Mouse (Mus musculus) ES-E14 (cell line): ENCODE results near the gene 2210011C24Rik. TPM values are rescaled to one million over a fixed set of nuclear protein-coding genes. Genes with fewer than 3 reads are reported as not detected.
A peak's percentile ranks its signal among the peaks of the same experiment; 100 is the strongest.

Experiments used
- DNase-seq: peaks from one replicate; pipeline ENCODE4 v3.0.0-alpha.2; 2013; ENCODE audit warnings: low read depth, low spot score
- H3K27ac ChIP-seq: 2 replicates; pipeline ENCODE4 v1.5.1; 2012; ENCODE audit warnings: low read depth, mild to moderate bottlenecking, low read length, moderate library complexity, mixed read lengths; ENCODE audit not compliant: poor library complexity, insufficient read depth, severe bottlenecking
- H3K36me3 ChIP-seq: 2 replicates; pipeline ENCODE4 v1.6.1; 2012; ENCODE audit warnings: mild to moderate bottlenecking, low read length, moderate library complexity, mixed read lengths; ENCODE audit not compliant: control insufficient read depth, poor library complexity, insufficient read depth, severe bottlenecking
- H3K4me1 ChIP-seq, 2 experiments: fragments of 150-350 bp in 1 of 2; sonication (generic) in 1 of 2; 2 replicates each; pipeline ENCODE4 v1.6.1; 2012; ENCODE audit warnings: low read length in 2 of 2, mild to moderate bottlenecking in 1 of 2, mixed read lengths in 1 of 2; ENCODE audit not compliant: control insufficient read depth in 2 of 2, insufficient read depth in 2 of 2, poor library complexity in 1 of 2
- H3K4me3 ChIP-seq, 2 experiments: fragments of 150-350 bp in 1 of 2; sonication (generic) in 1 of 2; 2 replicates each; pipeline ENCODE4 v1.5.1; 2012; ENCODE audit warnings: low read length in 2 of 2, low read depth in 1 of 2, mild to moderate bottlenecking in 1 of 2, mixed read lengths in 1 of 2; ENCODE audit not compliant: insufficient read depth in 1 of 2, poor library complexity in 1 of 2, severe bottlenecking in 1 of 2
- H3K9ac ChIP-seq: 2 replicates; pipeline ENCODE4 v1.6.1; 2012; ENCODE audit warnings: low read depth, mild to moderate bottlenecking, low read length, mixed read lengths; ENCODE audit not compliant: poor library complexity, insufficient read depth, severe bottlenecking
- H3K9me3 ChIP-seq: fragments of 150-350 bp; sonication (generic); 2 replicates; pipeline ENCODE4 v1.6.1; 2012; ENCODE audit warnings: low read depth, mild to moderate bottlenecking, low read length; ENCODE audit not compliant: control insufficient read depth, insufficient read depth
- CHD2 ChIP-seq: IDR thresholded peaks from 2 replicates; pipeline ENCODE4 v1.6.1; 2014; ENCODE audit warnings: mild to moderate bottlenecking, low read depth, low read length, inconsistent platforms
- HCFC1 ChIP-seq: IDR thresholded peaks from 2 replicates; pipeline ENCODE4 v1.6.1; 2012; ENCODE audit warnings: low read length, inconsistent platforms, borderline replicate concordance; ENCODE audit not compliant: insufficient read depth
- MAFK ChIP-seq: IDR thresholded peaks from 2 replicates; pipeline ENCODE4 v1.6.1; 2014; ENCODE audit warnings: mild to moderate bottlenecking, low read depth, low read length, inconsistent platforms; ENCODE audit not compliant: insufficient read depth
- ZC3H11A ChIP-seq: IDR thresholded peaks from 2 replicates; pipeline ENCODE4 v1.6.1; 2012; ENCODE audit warnings: low read depth, mild to moderate bottlenecking, inconsistent platforms, low read length, borderline replicate concordance
- ZNF384 ChIP-seq: IDR thresholded peaks from 2 replicates; pipeline ENCODE4 v1.6.1; 2012; ENCODE audit warnings: low read depth, low read length, inconsistent platforms
- in situ Hi-C, 2 experiments: fragments of 600-800 bp; cut with MboI; formaldehyde crosslinking; loops; one replicate each; pipeline ENCODE4 v1.15.1; 2025; ENCODE audit warnings: low sequenced_read_pairs in 2 of 2, inconsistent platforms in 1 of 2; ENCODE audit not compliant: unreplicated experiment in 2 of 2
- total RNA-seq: library from RNA; depleted of rRNA; stranded (reverse); fragments of 300-350 nt; gene quantifications from 2 replicates; pipeline ENCODE4 v1.2.3, GENCODE M21; 2012

The 2210011C24Rik gene
- total RNA-seq, 1 experiment: 4.6 TPM

GRCm38 (mm10) chr8:84042948-84043342, 31.0 kb upstream of the 2210011C24Rik start:
- H3K4me1 ChIP-seq: peaks cover 6 to 15% of the 10 kb centered on the region in 2 experiments
- no peak overlapping the region for H3K27ac ChIP-seq
- H3K9ac ChIP-seq: no peak overlapping the region
- peak overlapping the region; percentile 20 to 29; a peak in 1 of 4 replicates for H3K4me3 ChIP-seq
- H3K36me3 ChIP-seq: no peaks in the 10 kb centered on the region
- TF ChIP-seq HCFC1: no peak
- no peak for TF ChIP-seq ZNF384
- TF ChIP-seq CHD2: no peak
- TF ChIP-seq MAFK: no peak
- TF ChIP-seq ZC3H11A: no peak
- no peak for DNase-seq
- in situ Hi-C loops: no loop called here
- no peaks in the 10 kb centered on the region for H3K9me3 ChIP-seq

DNA sequence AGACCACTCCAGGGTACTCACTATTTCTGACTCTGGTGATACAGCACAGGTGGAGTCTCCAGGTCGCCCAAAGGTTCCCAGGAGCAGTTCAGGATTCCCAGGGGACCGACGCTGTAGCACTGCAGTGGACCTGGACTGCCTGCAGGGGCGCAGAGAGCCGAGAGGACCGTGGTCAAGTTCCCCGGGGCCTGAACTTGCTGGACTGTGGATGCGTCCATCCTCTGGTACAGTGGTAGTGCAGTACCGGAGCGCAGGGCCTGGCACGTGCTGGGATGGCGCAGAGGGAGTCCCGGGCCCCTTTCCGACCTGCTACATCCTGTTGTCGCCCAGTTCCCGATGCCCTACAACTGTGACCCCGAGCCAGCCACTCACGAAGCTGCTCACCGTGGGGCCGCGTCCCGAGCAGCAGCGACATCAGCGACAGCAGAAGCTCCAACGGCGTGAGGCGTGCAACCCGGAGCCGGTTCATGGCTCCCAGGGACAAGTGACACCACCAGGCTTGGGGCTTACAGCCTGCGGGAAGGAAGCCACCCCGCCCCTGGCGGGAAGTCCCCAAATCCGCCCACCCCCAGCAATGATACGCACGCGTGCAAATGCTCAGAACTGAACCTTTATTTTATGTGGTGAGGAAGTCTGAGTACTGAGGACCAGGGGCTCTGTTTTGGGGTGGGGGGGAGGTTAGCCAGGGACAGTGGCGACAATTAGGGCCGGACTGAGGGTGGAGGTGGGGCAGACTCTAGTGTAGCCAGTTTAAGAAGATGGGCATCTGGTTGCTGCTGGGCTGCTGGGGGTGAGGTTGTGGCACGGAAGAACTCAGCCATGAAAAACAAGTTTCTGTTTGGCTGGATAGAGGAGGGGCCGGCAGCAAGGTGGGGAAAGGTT, 30.3 kb upstream of the 2210011C24Rik start, which contains the start of gene Il27ra:
Il27ra (minus strand) TSS at position 524 of the 882 bp plus-strand sequence.
- in situ Hi-C loops: no loop called here
- TF ChIP-seq MAFK (no peak), CHD2 (no peak), ZNF384 (no peak), HCFC1 (no peak), ZC3H11A (no peak)
- Histone ChIP-seq H3K9ac (peak within 1 kb of the TSS; percentile 15; the same call in 1 of the 2 replicates), H3K4me3 (peak within 1 kb of the TSS; percentile 51 to 66), H3K27ac (no peak within 1 kb of the TSS), H3K36me3 (no peaks in the 10 kb centered on the region), H3K9me3 (no peaks in the 10 kb centered on the region), H3K4me1 (peaks cover 6 to 14% of the 10 kb centered on the region in 2 experiments)
- DNase-seq: no peak

- TF ChIP-seq ZC3H11A: 0 out of 2 replicates have a peak, but pooled peaks have one; percentile 7
- TF ChIP-seq HCFC1: no peak
- H3K9me3 ChIP-seq: no peaks in the 10 kb centered on the region
- no peak overlapping the region for H3K4me3 ChIP-seq
- no peaks in the 10 kb centered on the region for H3K36me3 ChIP-seq
- peak; percentile 92 for DNase-seq
- no peak overlapping the region for H3K27ac ChIP-seq
- no peak overlapping the region for H3K9ac ChIP-seq
- in situ Hi-C loops: no loop called here
- peaks cover 3 to 9% of the 10 kb centered on the region in 2 experiments for H3K4me1 ChIP-seq
These were observed 27.1 kb upstream of the 2210011C24Rik start for GRCm38 (mm10) chr8:84039050-84039449.

DNA sequence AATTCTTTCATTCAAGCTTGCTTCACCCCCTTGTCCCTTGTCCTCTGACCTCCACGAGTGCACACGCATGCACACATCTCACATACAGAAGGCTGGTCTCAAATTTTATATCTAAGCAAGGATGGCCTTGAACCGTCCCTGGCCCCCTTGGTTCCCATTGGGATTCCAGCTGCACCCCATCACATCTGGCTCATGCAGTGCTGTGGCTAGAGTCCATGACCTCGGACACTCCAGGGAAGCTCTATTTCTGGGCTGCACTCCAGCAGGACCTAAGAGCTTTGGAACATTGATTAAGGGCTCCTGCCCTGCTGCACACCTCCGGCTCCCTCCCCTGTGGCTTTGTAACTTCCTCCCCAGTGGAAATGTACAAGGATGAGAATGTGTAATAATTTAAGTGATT, 26.0 kb upstream of the 2210011C24Rik start:
- H3K4me1 ChIP-seq: peaks cover 0 to 4% of the 10 kb centered on the region in 2 experiments; a peak in 2 of 4 replicates
- no peaks in the 10 kb centered on the region for H3K9me3 ChIP-seq
- no peak for TF ChIP-seq ZNF384
- TF ChIP-seq MAFK: no peak
- no peak for TF ChIP-seq ZC3H11A
- TF ChIP-seq HCFC1: no peak
- no peak for TF ChIP-seq CHD2
- no peaks in the 10 kb centered on the region for H3K36me3 ChIP-seq
- H3K27ac ChIP-seq: no peak overlapping the region
- no peak overlapping the region for H3K9ac ChIP-seq
- no peak overlapping the region for H3K4me3 ChIP-seq
- DNase-seq: no peak
- in situ Hi-C loops: no loop called here
